Mouse (Mus musculus) liver, postnatal 0 days (tissue): ENCODE results near the gene Med12l.

Experiments used
- CTCF ChIP-seq: sonication (generic); IDR thresholded peaks from 2 replicates; pipeline ENCODE4 v1.5.1; 2016; ENCODE audit warnings: antibody characterized with exemption, low read depth
- EP300 ChIP-seq: IDR thresholded peaks from 2 replicates; pipeline ENCODE4 v1.6.1; 2016; ENCODE audit warnings: antibody characterized with exemption, low read depth, mild to moderate bottlenecking

- TF ChIP-seq CTCF (no peak), EP300 (no peak)
Observed at GRCm38 (mm10) chr3:59010276-59010675, 4.7 kb downstream of the Med12l start.
